Mouse (Mus musculus): ENCODE results near the gene Ovol2.

GRCm38 (mm10) chr2:144330352-144330959 lies 1.5 kb downstream of the Ovol2 start:
- TF ChIP-seq CTCF (IDR thresholded peaks at IDR 0.05) (no peak), EP300 (IDR thresholded peaks at IDR 0.05; ENCODE audit: insufficient read depth, low read depth, low read length) (no peak), POLR2A (IDR thresholded peaks at IDR 0.05; ENCODE audit: insufficient read depth, low read depth, low read length) (no peak)

Data from heart, adult 2 months (tissue).